Mouse (Mus musculus) layer of hippocampus, postnatal 25 days (tissue): Measurements from ENCODE around the gene Hist1h2ab. TPM values are rescaled to one million over a fixed set of nuclear protein-coding genes. Genes with fewer than 3 reads are reported as not detected.
A peak's percentile ranks its signal among the peaks of the same experiment; 100 is the strongest.

Experiments
- DNase-seq, 2 experiments: peaks; one replicate each; pipeline ENCODE4 v3.0.0; 2022; ENCODE audit warnings: mixed read lengths in 2 of 2, low spot score in 1 of 2; ENCODE audit errors: extremely low spot score in 1 of 2
- total RNA-seq, 2 experiments: library from RNA; stranded (reverse); gene quantifications; 2 replicates each; pipeline ENCODE4 v1.2.3; 2021

Hist1h2ab gene
- total RNA-seq, 2 experiments from 2014 or later, result 24.8 to 42.0 TPM

DNA sequence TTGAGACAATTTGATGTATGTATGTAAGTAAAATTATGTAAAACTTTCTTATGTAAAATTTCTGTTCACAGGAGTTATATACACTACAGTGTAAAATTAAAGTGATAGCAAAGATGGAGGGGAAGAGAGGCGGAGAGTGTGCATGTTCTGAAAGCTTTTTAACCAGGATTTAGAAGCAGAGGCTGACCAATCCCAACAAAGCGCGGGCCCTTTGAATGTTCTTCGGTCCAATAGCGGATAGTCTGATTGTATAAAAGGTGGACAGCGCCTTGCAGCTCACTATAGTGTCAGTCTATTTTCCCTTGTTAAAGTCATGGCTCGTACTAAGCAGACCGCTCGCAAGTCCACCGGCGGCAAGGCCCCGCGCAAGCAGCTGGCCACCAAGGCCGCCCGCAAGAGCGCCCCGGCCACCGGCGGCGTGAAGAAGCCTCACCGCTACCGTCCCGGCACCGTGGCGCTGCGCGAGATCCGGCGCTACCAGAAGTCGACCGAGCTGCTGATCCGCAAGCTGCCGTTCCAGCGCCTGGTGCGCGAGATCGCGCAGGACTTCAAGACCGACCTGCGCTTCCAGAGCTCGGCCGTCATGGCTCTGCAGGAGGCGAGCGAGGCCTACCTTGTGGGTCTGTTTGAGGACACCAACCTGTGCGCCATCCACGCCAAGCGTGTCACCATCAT is 1.3 kb downstream of the Hist1h2ab start, which contains the start of gene Hist1h3b:
Gene Hist1h3b, plus strand, starts transcription at position 201 of the 675 bp plus-strand sequence.
- DNase-seq, result peak; percentile 74 to 98

GRCm38 (mm10) chr13:23752742-23753172 is 1.8 kb downstream of the Hist1h2ab start:
- DNase-seq, result no peak

DNA sequence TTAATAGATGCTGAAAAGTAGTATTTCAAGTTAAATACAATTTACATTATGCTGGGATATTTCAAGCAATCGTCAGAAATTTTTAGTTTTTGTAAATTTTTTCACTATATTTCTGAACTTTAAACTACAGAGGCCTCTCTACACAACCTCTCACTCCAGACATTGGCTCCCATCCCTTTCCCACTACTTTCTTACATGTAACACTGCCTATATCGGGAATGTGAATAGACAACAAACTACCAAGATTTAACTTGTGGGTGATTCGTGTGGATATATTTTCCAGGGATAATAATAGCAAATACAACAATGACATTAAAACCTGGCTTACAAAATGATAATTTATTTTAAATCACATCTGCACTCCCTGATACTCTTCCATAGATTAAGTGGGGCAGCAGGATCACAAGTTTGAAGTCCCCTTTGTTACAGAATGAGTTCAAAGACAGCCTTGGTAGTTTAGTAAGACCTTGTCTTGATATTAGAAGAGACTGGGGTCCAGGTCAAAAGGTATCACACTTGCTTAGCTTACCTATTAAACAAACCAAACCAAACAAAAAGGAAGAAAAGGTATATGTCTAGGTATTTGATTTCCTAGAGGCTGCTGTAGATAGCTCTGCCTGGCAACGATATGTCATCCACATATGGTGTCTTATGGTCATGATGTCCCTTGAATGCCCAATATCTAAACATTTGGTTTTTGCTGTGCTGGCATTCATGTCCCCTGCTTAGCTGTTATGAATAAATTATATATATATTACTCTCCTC is 2.6 kb downstream of the Hist1h2ab start:
- no peak for DNase-seq

DNA sequence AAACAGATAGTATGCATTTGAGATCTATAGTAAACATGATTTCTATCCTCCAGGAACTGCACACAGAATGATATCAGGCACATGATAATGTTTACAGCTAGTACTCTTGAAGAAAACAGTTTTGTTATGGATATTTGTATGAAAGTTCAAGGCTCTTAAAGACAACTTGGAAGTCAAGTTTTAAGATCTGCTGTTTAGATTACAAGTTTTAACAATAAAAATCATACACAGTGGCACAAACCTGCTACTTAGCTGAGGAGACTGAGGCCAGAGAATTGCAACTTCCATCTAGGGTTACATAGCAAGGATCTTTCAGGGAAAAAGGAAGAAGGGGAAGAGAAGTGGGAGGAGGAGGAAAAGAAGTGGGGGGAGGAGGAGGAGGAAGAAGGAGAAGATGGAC is 4.1 kb downstream of the Hist1h2ab start:
- no peak for DNase-seq

DNA sequence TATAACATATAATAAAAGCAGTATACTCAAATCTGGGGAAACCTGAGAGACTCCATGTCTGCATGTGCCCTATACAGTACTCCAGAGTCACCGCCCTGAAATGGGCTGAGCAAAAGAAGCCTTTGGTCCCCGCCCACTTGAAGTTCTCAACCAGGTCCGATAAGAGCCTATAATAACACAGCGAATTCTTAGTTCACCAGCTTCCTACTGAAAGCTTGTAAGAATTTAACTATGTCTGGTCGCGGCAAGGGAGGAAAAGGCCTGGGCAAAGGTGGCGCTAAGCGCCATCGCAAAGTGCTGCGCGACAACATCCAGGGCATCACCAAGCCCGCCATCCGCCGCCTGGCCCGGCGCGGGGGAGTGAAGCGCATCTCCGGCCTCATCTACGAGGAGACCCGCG is 5.9 kb downstream of the Hist1h2ab start, which contains the start of gene Hist1h4b:
Gene Hist1h4b, plus strand, starts transcription at position 224 of the 400 bp plus-strand sequence.
- peak; percentile 65 to 75 for DNase-seq

- DNase-seq, result no peak
Measured at GRCm38 (mm10) chr13:23757211-23757773, 6.4 kb downstream of the Hist1h2ab start.

- no peak for DNase-seq
Measured at GRCm38 (mm10) chr13:23757921-23758320, 7.0 kb downstream of the Hist1h2ab start.

- no peak for DNase-seq
Measured at GRCm38 (mm10) chr13:23759251-23759771, 8.4 kb downstream of the Hist1h2ab start.

- DNase-seq, result no peak
Measured at GRCm38 (mm10) chr13:23759916-23760239, 9.0 kb downstream of the Hist1h2ab start.

- no peak for DNase-seq
Measured at GRCm38 (mm10) chr13:23760240-23760971, 9.5 kb downstream of the Hist1h2ab start.

GRCm38 (mm10) chr13:23760972-23761864 is 10.3 kb downstream of the Hist1h2ab start, which contains the start of gene Hist1h4a:
Hist1h4a (minus strand) TSS chr13:23761230.
- peak; percentile 97 to 98 for DNase-seq

DNA sequence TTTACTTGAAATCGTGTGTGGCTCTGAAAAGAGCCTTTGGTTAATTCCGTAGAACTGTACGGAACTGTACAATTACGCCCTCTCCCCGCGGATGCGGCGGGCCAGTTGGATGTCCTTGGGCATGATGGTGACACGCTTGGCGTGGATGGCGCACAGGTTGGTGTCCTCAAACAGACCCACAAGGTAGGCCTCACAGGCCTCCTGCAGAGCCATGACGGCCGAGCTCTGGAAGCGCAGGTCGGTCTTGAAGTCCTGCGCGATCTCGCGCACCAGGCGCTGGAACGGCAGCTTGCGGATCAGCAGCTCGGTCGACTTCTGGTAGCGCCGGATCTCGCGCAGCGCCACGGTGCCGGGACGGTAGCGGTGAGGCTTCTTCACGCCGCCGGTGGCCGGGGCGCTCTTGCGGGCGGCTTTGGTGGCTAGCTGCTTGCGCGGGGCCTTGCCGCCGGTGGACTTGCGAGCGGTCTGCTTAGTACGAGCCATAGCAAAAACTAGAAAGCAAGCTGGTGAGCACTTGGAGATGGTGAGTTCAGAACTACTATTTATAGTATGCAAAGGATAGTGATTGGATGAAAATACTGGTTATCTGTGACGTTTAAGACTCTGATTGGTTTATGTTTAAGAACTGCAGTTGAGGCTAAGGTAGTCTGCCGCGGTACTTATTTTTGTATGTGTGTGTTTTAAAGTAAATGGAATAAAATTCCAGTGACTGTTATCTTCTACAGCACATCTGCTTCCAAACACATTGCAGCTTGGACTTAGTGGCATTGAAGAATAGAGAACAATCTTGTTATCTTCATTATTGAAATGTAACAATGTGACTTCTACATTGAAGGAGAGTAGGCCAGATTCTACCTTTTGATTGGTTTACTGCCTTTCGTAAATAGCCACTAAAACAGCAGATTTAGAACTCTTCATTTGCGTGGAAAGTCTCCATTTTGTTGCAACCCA is 11.2 kb downstream of the Hist1h2ab start, which contains the start of gene Hist1h3a:
Gene Hist1h3a, minus strand, starts transcription at position 516 of the 951 bp plus-strand sequence.
- DNase-seq, result peak; percentile 36 to 45

DNA sequence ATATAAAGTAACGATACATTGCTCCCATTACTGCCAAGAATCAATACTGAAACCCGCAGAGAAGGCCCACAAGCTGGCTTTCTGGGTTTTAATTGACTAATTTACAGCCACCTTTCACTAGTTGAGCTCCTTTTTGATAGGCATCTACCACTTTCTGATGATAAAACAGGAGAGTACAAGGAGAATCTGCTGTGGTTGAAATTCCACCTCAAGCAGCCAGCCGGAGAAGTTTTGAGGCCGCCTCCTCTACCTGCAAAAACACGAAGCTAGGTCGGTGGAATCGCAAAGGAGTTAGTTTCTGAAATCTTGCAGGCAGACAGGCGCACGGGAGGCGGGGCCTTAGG is 12.3 kb downstream of the Hist1h2ab start:
- peak in 1 of 2 experiments; percentile 24 for DNase-seq

DNA sequence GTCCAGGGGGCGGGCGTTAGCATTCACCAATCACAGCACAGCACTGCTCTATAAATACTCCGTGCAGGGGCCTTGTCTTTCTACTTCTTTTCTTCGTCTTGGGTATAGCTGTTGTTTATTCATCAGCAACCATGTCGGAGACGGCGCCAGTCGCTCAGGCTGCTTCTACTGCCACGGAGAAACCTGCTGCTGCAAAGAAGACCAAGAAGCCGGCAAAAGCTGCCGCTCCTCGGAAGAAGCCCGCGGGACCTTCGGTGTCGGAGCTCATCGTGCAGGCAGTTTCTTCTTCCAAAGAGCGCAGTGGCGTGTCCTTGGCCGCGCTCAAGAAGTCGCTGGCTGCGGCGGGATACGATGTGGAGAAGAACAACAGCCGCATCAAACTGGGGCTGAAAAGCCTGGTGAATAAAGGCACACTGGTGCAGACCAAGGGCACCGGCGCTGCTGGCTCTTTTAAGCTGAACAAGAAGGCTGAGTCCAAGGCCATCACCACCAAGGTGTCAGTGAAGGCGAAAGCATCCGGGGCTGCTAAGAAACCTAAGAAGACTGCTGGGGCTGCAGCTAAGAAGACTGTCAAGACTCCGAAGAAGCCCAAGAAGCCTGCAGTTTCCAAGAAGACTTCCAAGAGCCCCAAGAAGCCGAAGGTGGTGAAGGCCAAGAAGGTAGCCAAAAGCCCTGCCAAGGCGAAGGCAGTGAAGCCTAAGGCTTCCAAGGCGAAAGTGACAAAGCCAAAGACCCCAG is 12.8 kb downstream of the Hist1h2ab start, which contains the start of gene Hist1h1a:
Gene Hist1h1a, plus strand, starts transcription at position 81 of the 738 bp plus-strand sequence.
- DNase-seq, result peak; percentile 60 to 61

DNA sequence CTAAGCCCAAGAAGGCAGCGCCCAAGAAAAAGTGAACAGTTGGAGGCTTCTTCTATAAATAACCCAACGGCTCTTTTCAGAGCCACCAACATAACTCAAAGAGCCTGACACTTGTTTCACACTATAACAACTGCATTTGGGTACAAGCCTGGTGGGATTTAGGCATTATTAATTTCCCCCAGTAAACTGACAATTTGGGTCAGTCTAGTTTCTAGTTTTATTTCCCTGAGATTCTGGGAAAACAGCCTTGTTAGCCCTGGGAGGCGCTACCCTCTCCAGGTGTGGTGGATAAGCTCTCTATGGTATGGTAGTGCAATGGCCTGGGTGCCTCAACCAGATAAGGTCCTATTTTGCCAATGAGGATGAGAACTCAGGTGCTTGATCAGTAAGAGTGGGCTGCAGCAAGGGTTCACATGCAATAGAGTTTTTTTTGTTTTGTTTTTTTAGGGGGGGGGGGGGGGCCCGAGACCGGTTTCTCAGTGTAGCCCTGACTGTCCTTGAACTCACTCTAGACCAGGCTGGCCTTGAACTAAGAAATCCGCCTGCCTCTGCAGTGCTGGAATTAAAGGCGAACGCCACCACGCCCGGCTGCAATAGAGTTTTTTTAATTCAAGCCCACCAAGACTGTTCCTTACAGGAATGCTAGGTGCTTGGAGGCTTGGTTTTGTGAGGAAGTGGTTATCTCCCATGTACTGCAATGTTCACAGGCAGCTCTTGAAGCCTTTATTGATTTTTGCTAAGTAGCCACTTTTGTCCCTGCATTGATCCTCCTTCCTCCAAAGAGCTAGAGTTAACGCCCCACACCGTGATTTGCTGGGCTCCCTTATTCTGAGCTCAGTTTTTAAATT is 13.6 kb downstream of the Hist1h2ab start:
- no peak for DNase-seq

DNA sequence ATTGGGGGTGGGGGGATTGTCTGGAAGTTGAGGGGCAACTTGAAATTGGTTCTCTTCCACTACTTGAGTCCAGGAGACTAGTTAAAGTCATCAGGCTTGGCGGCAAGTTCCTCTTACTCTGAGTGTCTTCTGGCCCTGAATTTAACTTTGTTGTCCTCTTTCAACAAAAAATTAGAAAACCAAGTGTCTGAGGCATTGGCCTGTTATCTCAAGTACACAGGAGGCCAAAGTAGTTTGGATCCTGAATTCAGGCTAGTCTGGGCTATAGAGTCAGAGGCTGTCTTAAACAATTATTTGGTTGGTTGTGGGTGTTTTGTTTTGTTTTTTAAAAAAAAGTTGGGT is 14.2 kb downstream of the Hist1h2ab start:
- no peak for DNase-seq

DNA sequence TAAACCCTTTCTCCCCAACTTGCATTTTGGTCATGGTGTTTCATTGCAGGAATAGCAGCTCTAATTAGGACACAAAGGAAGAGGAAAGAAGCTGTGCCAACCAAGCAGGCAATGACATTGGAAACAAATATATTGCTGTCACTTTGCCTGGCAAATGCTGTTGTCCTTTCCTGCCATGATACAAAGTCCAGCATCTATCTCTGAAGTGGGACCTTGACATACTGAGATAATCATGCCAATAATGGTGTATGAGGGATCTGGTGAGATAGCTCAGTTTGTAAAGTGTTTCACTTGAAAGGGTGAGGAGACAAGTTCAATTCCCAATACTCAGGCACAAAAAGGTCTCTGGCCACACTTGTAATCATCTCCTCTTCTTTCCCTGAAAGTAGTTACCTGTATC is 15.8 kb downstream of the Hist1h2ab start:
- DNase-seq, result no peak
